Mouse (Mus musculus) heart, postnatal 0 days (tissue): ENCODE results near the gene Tmppe.

Experiments used
- CTCF ChIP-seq: IDR thresholded peaks from 2 replicates; pipeline ENCODE4 v1.5.1; 2016; ENCODE audit warnings: antibody characterized with exemption, control low read depth, low read depth
- EP300 ChIP-seq: IDR thresholded peaks from 2 replicates; pipeline ENCODE4 v1.6.1; 2016; ENCODE audit warnings: antibody characterized with exemption, low read depth

- TF ChIP-seq CTCF (no peak), EP300 (no peak)
Measured at GRCm38 (mm10) chr9:114442893-114443292, 42.0 kb downstream of the Tmppe start.
